Mouse (Mus musculus): ENCODE results near the gene Lgi1.

Gene Lgi1

GRCm38 (mm10) chr19:38325854-38326253 lies 61.5 kb downstream of the Lgi1 start:
- CTCF ChIA-PET, result no interaction called here

- CTCF ChIA-PET, result no interaction called here
Measured at GRCm38 (mm10) chr19:38327002-38327401, 62.7 kb downstream of the Lgi1 start.

DNA sequence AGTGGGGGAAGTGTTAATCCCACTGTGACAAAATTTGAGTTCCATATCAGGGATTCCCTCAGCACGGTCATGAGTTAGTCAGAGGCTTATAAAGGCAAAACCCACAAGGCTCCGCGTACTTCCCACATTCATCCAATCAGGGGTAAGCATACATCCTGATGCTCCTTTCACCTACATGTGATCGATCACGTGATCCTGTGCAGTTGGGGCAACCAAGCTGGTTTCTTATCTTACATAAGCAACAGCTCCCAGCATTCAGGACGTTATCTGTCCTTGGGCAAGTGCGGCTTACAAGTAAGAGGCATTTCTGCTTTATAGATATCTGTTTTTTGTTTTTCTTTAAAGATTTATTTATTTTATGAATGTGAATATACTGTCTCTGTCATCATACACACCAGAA lies 63.7 kb downstream of the Lgi1 start:
- CTCF ChIA-PET, result no interaction called here

DNA sequence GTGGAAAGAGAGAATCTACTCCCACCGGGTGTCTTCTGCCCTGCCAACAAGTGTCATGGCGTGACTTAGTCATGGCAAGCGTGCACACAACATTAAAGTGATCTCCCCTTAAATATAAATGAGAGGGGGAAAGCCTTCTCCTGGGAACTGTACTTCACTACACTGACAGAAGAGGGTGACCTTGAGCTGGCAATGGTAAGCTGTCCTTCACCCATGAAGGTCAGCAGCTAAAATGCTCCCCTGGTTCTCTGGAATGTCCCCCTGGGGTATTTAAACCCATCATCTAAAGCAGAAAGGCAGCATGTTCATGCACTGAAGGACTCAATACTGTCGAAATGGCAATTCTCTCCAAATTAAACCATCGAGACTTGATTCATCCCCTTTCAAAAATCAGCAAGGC lies 64.9 kb downstream of the Lgi1 start:
- CTCF ChIA-PET, result no interaction called here

GRCm38 (mm10) chr19:38331072-38331471 lies 66.7 kb downstream of the Lgi1 start:
- CTCF ChIA-PET, result no interaction called here

GRCm38 (mm10) chr19:38332245-38332644 lies 67.9 kb downstream of the Lgi1 start:
- CTCF ChIA-PET, result no interaction called here

GRCm38 (mm10) chr19:38332820-38333219 lies 68.5 kb downstream of the Lgi1 start:
- CTCF ChIA-PET, result no interaction called here

DNA sequence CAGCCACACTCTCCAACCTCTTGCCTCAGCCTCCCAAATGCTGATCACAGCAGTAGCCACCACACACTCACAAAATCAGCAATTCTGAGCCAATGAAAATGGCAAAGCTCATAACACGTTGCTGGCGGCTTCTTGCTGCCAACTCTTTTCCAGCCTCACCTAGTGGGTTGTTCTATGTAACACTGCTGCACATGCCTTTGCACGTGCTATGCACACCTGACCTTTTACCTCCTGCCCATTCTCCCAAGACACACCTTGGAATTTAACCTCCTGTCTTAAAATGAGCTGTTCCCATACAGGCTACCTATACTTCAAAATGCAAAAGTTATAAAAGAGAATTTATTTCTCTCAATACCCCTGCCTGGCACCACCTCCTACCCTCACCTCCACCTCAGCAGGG lies 72.2 kb downstream of the Lgi1 start:
- CTCF ChIA-PET, result no interaction called here

GRCm38 (mm10) chr19:38337332-38337731 lies 73.0 kb downstream of the Lgi1 start:
- CTCF ChIA-PET, result no interaction called here

- CTCF ChIA-PET, result interaction anchor here (0.6 kb wide), 1 partner anchor 13 kb away, joined by 7 read pairs; no protein-coding TSS in a partner anchor
Measured at GRCm38 (mm10) chr19:38339734-38340133, 75.4 kb downstream of the Lgi1 start.

GRCm38 (mm10) chr19:38343246-38343645 lies 78.9 kb downstream of the Lgi1 start:
- CTCF ChIA-PET, result no interaction called here

GRCm38 (mm10) chr19:38348271-38349012 lies 84.1 kb downstream of the Lgi1 start:
- CTCF ChIA-PET, result interaction anchor here (0.8 kb wide), 1 partner anchor 101 kb away, joined by 5 read pairs; no protein-coding TSS in a partner anchor

- CTCF ChIA-PET, result interaction anchor here (0.8 kb wide), 1 partner anchor 101 kb away, joined by 5 read pairs; no protein-coding TSS in a partner anchor
Measured at GRCm38 (mm10) chr19:38349013-38349341, 84.6 kb downstream of the Lgi1 start.

GRCm38 (mm10) chr19:38351202-38351601 lies 86.9 kb downstream of the Lgi1 start:
- CTCF ChIA-PET, result no interaction called here

DNA sequence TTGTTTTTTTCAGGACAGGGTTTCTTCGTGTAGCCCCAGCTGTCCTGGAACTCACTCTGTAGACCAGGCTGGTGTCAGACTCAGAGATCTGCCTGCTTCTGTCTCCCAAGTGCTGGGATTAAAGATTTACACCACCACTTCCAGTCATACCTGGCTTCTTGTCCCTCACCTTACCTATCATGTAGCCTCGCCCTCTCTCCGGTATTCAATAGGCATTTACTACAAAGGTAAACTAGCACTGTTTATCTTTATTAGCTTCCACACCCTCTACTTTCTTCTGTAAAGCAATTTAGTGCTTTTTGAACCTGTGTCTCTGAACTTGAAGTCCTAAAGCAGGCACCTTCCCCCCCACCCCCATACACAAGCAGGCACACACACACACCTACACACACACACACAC lies 87.4 kb downstream of the Lgi1 start:
- CTCF ChIA-PET, result no interaction called here

DNA sequence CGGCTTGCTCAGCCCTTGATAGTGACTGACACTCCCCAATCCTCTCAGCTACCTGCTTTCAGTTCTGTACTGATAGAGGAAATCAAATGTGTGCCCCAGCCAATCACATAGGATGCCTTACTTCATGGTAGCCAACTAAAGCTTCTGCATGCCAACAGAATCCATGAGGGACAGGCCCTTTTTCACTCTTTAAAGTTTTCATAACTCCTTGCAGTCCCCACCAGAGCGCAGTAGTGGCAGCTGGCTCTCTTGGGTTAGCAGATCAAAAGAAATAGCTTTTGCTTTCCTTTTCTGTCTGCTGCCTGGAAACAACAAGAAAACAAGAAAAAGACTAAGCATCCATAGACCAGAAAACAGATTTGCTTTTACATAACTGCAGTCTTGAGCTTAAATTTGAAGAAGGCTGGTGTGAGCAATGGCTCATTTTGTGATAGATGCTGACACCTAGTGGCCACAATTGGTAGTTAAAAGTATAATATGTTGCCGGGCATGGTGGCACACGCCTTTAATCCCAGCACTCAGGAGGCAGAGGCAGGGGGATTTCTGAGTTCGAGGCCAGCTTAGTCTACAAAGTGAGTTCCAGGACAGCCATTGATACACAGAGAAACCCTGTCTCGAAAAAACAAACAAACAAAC lies 88.3 kb downstream of the Lgi1 start:
- CTCF ChIA-PET, result interaction anchor here (0.6 to 0.8 kb wide), 3 partner anchors 13 to 398 kb away, joined by 3 to 7 read pairs (median 5); no protein-coding TSS in a partner anchor

GRCm38 (mm10) chr19:38354279-38354678 lies 89.9 kb downstream of the Lgi1 start:
- CTCF ChIA-PET, result no interaction called here

- CTCF ChIA-PET, result no interaction called here
Measured at GRCm38 (mm10) chr19:38354819-38355360, 90.6 kb downstream of the Lgi1 start.

GRCm38 (mm10) chr19:38356211-38356828 lies 92.0 kb downstream of the Lgi1 start:
- CTCF ChIA-PET, result no interaction called here

GRCm38 (mm10) chr19:38357956-38358623 lies 93.8 kb downstream of the Lgi1 start:
- CTCF ChIA-PET, result no interaction called here

GRCm38 (mm10) chr19:38359287-38359686 lies 95.0 kb downstream of the Lgi1 start:
- CTCF ChIA-PET, result no interaction called here

All from spleen, embryonic (tissue).